Mouse (Mus musculus) spleen, adult 2 months (tissue): ENCODE results near the gene Prim2. TPM values are rescaled to one million over a fixed set of nuclear protein-coding genes. Genes with fewer than 3 reads are reported as not detected.

Experiments used
- DNase-seq, 2 experiments: peaks; one replicate each; pipeline versions ENCODE4 v3.0.0 to v3.0.0-alpha.2; 2012 to 2021; ENCODE audit warnings: low spot score in 2 of 2, low read depth in 1 of 2
- H3K27ac ChIP-seq: fragments of 200-500 bp; 2 replicates; pipeline ENCODE4 v1.5.1; 2012; ENCODE audit warnings: low read length, inconsistent platforms; ENCODE audit not compliant: insufficient read depth
- H3K27me3 ChIP-seq: fragments of 200-500 bp; 2 replicates; pipeline ENCODE4 v1.6.1; 2012; ENCODE audit warnings: mild to moderate bottlenecking, moderate library complexity, low read length, inconsistent platforms; ENCODE audit not compliant: control insufficient read depth, insufficient read depth
- H3K36me3 ChIP-seq: fragments of 200-500 bp; 2 replicates; pipeline ENCODE4 v1.6.1; 2012; ENCODE audit warnings: mild to moderate bottlenecking, low read length, inconsistent platforms; ENCODE audit not compliant: control insufficient read depth, insufficient read depth
- H3K4me1 ChIP-seq: fragments of 200-500 bp; 2 replicates; pipeline ENCODE4 v1.6.1; 2011; ENCODE audit warnings: inconsistent platforms; ENCODE audit not compliant: control insufficient read depth, insufficient read depth, insufficient read length
- H3K4me3 ChIP-seq: fragments of 200-500 bp; 2 replicates; pipeline ENCODE4 v1.5.1; 2011; ENCODE audit warnings: mild to moderate bottlenecking, inconsistent platforms; ENCODE audit not compliant: insufficient read depth, insufficient read length; ENCODE audit errors: extremely low read depth
- CTCF ChIP-seq: fragments of 200-500 bp; IDR thresholded peaks from 2 replicates; pipeline ENCODE4 v1.5.1; 2011; ENCODE audit warnings: mild to moderate bottlenecking, inconsistent platforms; ENCODE audit not compliant: insufficient read depth, insufficient read length, insufficient replicate concordance; ENCODE audit errors: extremely low read depth
- POLR2A ChIP-seq: fragments of 200-500 bp; IDR thresholded peaks from 2 replicates; pipeline ENCODE4 v1.6.1; 2011; ENCODE audit warnings: low read depth, low read length, inconsistent platforms
- WGBS: fragments of 180-500 bp; shearing (Covaris S2); methylation state at CpG from one replicate; pipeline ENCODE4 v1.1.7; 2018; 5-methylcytosine and 5-hydroxymethylcytosine counted together
- polyA plus RNA-seq: library from polyadenylated mRNA; depleted of rRNA; stranded (reverse); fragments of >200 nt; gene quantifications from 2 replicates; pipeline ENCODE4 v1.2.3, GENCODE M21; 2012

Gene Prim2
- polyA plus RNA-seq, 1 experiment = 2.9 TPM

GRCm38 (mm10) chr1:33588557-33588956 is 81.0 kb downstream of the Prim2 start:
- no peak overlapping the region for H3K27ac ChIP-seq
- no peaks in the 10 kb centered on the region for H3K27me3 ChIP-seq
- H3K36me3 ChIP-seq = no peaks in the 10 kb centered on the region
- no peak for DNase-seq
- WGBS = 85% methylated on average over 6 of the region's 6 CpGs
- no peak for TF ChIP-seq CTCF
- no peak for TF ChIP-seq POLR2A
- H3K4me1 ChIP-seq = peaks cover 8% of the 10 kb centered on the region
- no peak overlapping the region for H3K4me3 ChIP-seq

GRCm38 (mm10) chr1:33584590-33584978 is 85.0 kb downstream of the Prim2 start:
- Histone ChIP-seq H3K27ac (no peak overlapping the region), H3K27me3 (no peaks in the 10 kb centered on the region), H3K36me3 (no peaks in the 10 kb centered on the region), H3K4me1 (peaks cover 4% of the 10 kb centered on the region), H3K4me3 (no peak overlapping the region)
- no peak for DNase-seq
- TF ChIP-seq POLR2A (no peak), CTCF (no peak)

GRCm38 (mm10) chr1:33583817-33584589 is 85.6 kb downstream of the Prim2 start:
- H3K4me1 ChIP-seq = peaks cover 4% of the 10 kb centered on the region
- no peaks in the 10 kb centered on the region for H3K36me3 ChIP-seq
- WGBS = 93% methylated on average over 7 of the region's 7 CpGs
- no peaks in the 10 kb centered on the region for H3K27me3 ChIP-seq
- no peak overlapping the region for H3K27ac ChIP-seq
- H3K4me3 ChIP-seq = no peak overlapping the region
- no peak for DNase-seq
- no peak for TF ChIP-seq POLR2A
- no peak for TF ChIP-seq CTCF

- 0 out of 2 replicates have a peak overlapping the region, but pooled peaks have one; percentile 19 for H3K4me3 ChIP-seq
- DNase-seq = peak in 1 of 2 experiments; percentile 41
- no peaks in the 10 kb centered on the region for H3K27me3 ChIP-seq
- TF ChIP-seq CTCF (no peak), POLR2A (no peak)
- H3K27ac ChIP-seq = peak overlapping the region; percentile 58
- WGBS = 13% methylated on average over 6 of the region's 6 CpGs
- H3K36me3 ChIP-seq = no peaks in the 10 kb centered on the region
- peaks cover 16% of the 10 kb centered on the region; the same call in 1 of the 2 replicates for H3K4me1 ChIP-seq
These were observed 91.0 kb downstream of the Prim2 start for GRCm38 (mm10) chr1:33578593-33578992.

DNA sequence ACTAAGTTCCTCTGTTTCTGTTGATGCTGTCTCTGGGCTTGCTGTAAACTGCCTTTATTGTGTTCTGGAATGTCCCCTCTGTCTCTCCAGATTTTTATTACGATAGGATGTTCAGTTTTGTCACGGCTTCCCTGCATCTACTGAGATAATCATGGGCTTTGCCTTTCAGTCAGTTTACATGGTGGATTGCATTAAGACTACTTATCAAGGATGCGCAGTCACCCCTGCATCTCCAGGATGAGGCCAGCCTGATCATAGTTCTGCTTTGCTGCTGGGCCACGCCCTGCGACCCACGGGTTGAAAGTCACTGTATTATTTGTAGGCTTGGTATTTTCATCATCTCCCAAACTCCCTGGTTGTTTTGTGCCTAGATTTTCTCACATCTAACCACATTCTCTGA is 95.1 kb downstream of the Prim2 start:
- no peak for TF ChIP-seq CTCF
- TF ChIP-seq POLR2A = no peak
- H3K4me1 ChIP-seq = peaks cover 12% of the 10 kb centered on the region; the same call in 1 of the 2 replicates
- no peak for DNase-seq
- no peaks in the 10 kb centered on the region for H3K27me3 ChIP-seq
- H3K4me3 ChIP-seq = no peak overlapping the region
- 71% methylated on average over 6 of the region's 6 CpGs for WGBS
- no peaks in the 10 kb centered on the region for H3K36me3 ChIP-seq
- no peak overlapping the region for H3K27ac ChIP-seq

- peak; percentile 73; the same call in 1 of the 2 replicates for TF ChIP-seq CTCF
- TF ChIP-seq POLR2A = no peak
- no peak overlapping the region for H3K27ac ChIP-seq
- H3K4me1 ChIP-seq = no peaks in the 10 kb centered on the region; the same call in 1 of the 2 replicates
- WGBS = 41% methylated on average over 7 of the region's 7 CpGs
- no peaks in the 10 kb centered on the region for H3K36me3 ChIP-seq
- peak; percentile 41 to 63 for DNase-seq
- no peak overlapping the region for H3K4me3 ChIP-seq
- no peaks in the 10 kb centered on the region for H3K27me3 ChIP-seq
These were observed 103.7 kb downstream of the Prim2 start for GRCm38 (mm10) chr1:33565764-33566401.
